Mouse (Mus musculus) heart, embryonic 14.5 days (tissue): ENCODE results near the gene Xylt1. TPM values are rescaled to one million over a fixed set of nuclear protein-coding genes. Genes with fewer than 3 reads are reported as not detected.

Experiments
- ATAC-seq: fragments of 200-750 bp; cut with Nextera tagmentation; 2 replicates; pipeline ENCODE4 v1.8.0; 2017; ENCODE audit warnings: low read depth, moderate TSS enrichment; ENCODE audit not compliant: insufficient number of reproducible peaks, insufficient read depth, low FRiP score
- H3K27ac ChIP-seq, 2 experiments: fragments of 200-500 bp in 1 of 2; fragments of 300-500 bp in 1 of 2; sonication (generic) in 1 of 2; replicated peaks in 1 of 2; 2 replicates each; pipeline ENCODE4 v1.5.1; 2012 to 2014; ENCODE audit warnings: low read depth in 2 of 2, low read length in 2 of 2, control low read depth in 1 of 2, mild to moderate bottlenecking in 1 of 2, mixed read lengths in 1 of 2; ENCODE audit not compliant: control insufficient read depth in 1 of 2, insufficient read depth in 1 of 2
- H3K27me3 ChIP-seq: fragments of 300-500 bp; sonication (generic); 2 replicates; pipeline ENCODE4 v1.6.1; 2014; ENCODE audit warnings: mild to moderate bottlenecking, low read length, control low read depth; ENCODE audit not compliant: control insufficient read depth, insufficient read depth
- H3K36me3 ChIP-seq: fragments of 300-500 bp; sonication (generic); 2 replicates; pipeline ENCODE4 v1.6.1; 2014; ENCODE audit warnings: mild to moderate bottlenecking, control low read depth, low read length, mixed read lengths; ENCODE audit not compliant: control insufficient read depth, insufficient read depth
- H3K4me1 ChIP-seq, 2 experiments: fragments of 200-500 bp in 1 of 2; fragments of 300-500 bp in 1 of 2; sonication (generic) in 1 of 2; 2 replicates each; pipeline ENCODE4 v1.6.1; 2012 to 2014; ENCODE audit warnings: low read length in 2 of 2, control low read depth in 1 of 2, mixed read lengths in 1 of 2; ENCODE audit not compliant: control insufficient read depth in 2 of 2, insufficient read depth in 2 of 2
- H3K4me2 ChIP-seq: fragments of 300-500 bp; sonication (generic); 2 replicates; pipeline ENCODE4 v1.6.1; 2014; ENCODE audit warnings: mild to moderate bottlenecking, low read length
- H3K4me3 ChIP-seq, 2 experiments: fragments of 200-500 bp in 1 of 2; fragments of 300-500 bp in 1 of 2; sonication (generic) in 1 of 2; 2 replicates each; pipeline ENCODE4 v1.5.1; 2012 to 2014; ENCODE audit warnings: low read length in 2 of 2, mild to moderate bottlenecking in 2 of 2, control low read depth in 1 of 2, low read depth in 1 of 2, moderate library complexity in 1 of 2; ENCODE audit not compliant: control insufficient read depth in 1 of 2, insufficient read depth in 1 of 2
- H3K9ac ChIP-seq: fragments of 300-500 bp; sonication (generic); 2 replicates; pipeline ENCODE4 v1.6.1; 2014; ENCODE audit warnings: mild to moderate bottlenecking, low read length
- H3K9me3 ChIP-seq: fragments of 300-500 bp; sonication (generic); 2 replicates; pipeline ENCODE4 v1.6.1; 2016; ENCODE audit warnings: low read length, control low read depth; ENCODE audit not compliant: control insufficient read depth
- WGBS: fragments of 180-500 bp; shearing (Covaris S2); extraction: QIAGEN DNeasy Blood & Tissue Kit; methylation state at CpG from one replicate; pipeline ENCODE4 v1.1.7; 2014; 5-methylcytosine and 5-hydroxymethylcytosine counted together
- polyA plus RNA-seq: library from polyadenylated mRNA; unstranded; fragments of >200 nt; fragmentation: Nextera tagmentation; extraction: Ambion mirVana; gene quantifications from 2 replicates; pipeline ENCODE4 v1.2.1, GENCODE M21; 2014

Gene Xylt1
- polyA plus RNA-seq, 1 experiment from 2014 or later: 2.0 TPM

DNA sequence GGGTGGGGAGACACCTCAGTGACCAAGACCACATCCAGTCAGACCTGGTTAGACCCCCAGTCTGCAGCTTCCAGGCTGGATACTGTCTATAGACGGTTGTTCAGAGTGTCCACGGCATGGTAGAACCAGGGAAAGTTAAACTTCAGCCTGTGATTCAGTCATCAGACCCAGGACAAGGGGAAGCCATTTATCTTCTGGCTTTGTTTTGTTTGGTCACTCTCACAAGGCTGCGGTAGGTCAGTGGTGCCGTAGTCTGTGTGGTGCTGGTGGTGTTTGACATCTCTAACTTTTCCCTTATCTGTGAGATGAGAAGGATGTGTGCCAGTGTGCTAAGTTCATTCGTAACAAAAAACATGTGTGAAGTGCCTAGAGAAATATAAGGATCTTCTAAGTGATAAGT is 152.4 kb downstream of the Xylt1 start:
- no peaks in the 10 kb centered on the region for H3K9me3 ChIP-seq
- no peaks in the 10 kb centered on the region for H3K27me3 ChIP-seq
- no peak overlapping the region for H3K27ac ChIP-seq
- no peak overlapping the region for H3K4me3 ChIP-seq
- H3K4me1 ChIP-seq: peaks cover 2 to 10% of the 10 kb centered on the region in 2 experiments; a peak in 3 of 4 replicates
- ATAC-seq: no peak
- WGBS: 67% methylated on average over 5 of the region's 5 CpGs
- no peak overlapping the region for H3K9ac ChIP-seq
- no peak overlapping the region for H3K4me2 ChIP-seq
- H3K36me3 ChIP-seq: no peaks in the 10 kb centered on the region

DNA sequence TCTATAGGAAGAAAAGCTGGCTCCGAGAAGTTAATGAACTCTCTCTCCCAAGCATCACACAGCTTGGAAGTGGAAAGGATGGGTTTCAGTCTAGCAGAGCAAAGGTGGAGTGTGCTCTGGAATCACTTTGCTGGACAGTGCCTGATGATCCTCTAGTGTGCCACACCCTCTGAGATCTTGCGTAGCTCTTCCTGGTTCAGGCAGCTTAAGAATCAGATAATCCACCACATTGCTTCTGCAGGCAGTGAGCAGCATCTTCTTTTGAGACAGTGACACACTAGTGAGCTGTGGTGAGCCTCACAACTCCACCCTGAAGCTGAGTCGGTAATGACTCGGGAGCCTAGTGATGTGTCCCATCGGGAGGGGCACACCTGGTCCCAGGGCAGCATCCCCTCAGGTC is 159.2 kb downstream of the Xylt1 start:
- H3K9ac ChIP-seq: no peak overlapping the region
- H3K36me3 ChIP-seq: no peaks in the 10 kb centered on the region
- H3K4me3 ChIP-seq: no peak overlapping the region
- ATAC-seq: no peak
- no peak overlapping the region for H3K27ac ChIP-seq
- peaks cover 10 to 12% of the 10 kb centered on the region in 2 experiments for H3K4me1 ChIP-seq
- H3K27me3 ChIP-seq: no peaks in the 10 kb centered on the region
- no peaks in the 10 kb centered on the region for H3K9me3 ChIP-seq
- no peak overlapping the region for H3K4me2 ChIP-seq
- 64% methylated on average over 5 of the region's 5 CpGs for WGBS

DNA sequence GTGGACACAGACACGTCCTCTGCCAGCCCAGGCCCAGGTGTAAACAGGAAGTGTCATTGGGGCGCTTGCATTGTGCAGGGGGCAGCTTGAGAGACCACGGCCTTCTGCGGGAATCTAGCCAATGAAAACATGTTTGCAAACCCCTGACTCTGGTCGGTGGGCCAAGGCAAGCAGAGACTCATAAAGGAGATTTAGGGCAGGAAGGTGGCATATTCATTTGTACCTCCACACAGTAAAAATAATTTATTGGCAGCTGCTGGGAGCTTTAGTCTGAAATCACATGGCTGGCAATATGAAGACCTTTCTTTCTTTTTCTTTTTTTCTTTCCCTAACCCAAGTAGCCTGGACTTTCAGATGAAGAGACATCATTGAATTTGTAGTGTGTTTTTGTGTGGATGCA is 159.6 kb downstream of the Xylt1 start:
- 51% methylated on average over 5 of the region's 5 CpGs for WGBS
- Histone ChIP-seq H3K36me3 (no peaks in the 10 kb centered on the region), H3K27ac (no peak overlapping the region), H3K27me3 (no peaks in the 10 kb centered on the region), H3K4me3 (no peak overlapping the region), H3K4me2 (no peak overlapping the region), H3K4me1 (peaks cover 10 to 12% of the 10 kb centered on the region in 2 experiments), H3K9me3 (no peaks in the 10 kb centered on the region), H3K9ac (no peak overlapping the region)
- no peak for ATAC-seq

- H3K4me3 ChIP-seq: no peak overlapping the region
- H3K9me3 ChIP-seq: no peaks in the 10 kb centered on the region
- no peak overlapping the region for H3K27ac ChIP-seq
- H3K27me3 ChIP-seq: no peaks in the 10 kb centered on the region
- 40% methylated on average over 1 of the region's 1 CpGs for WGBS
- ATAC-seq: no peak
- no peaks in the 10 kb centered on the region for H3K36me3 ChIP-seq
- no peak overlapping the region for H3K4me2 ChIP-seq
- peaks cover 10 to 12% of the 10 kb centered on the region in 2 experiments for H3K4me1 ChIP-seq
- no peak overlapping the region for H3K9ac ChIP-seq
These were observed 160.3 kb downstream of the Xylt1 start for GRCm38 (mm10) chr7:117541056-117541455.

DNA sequence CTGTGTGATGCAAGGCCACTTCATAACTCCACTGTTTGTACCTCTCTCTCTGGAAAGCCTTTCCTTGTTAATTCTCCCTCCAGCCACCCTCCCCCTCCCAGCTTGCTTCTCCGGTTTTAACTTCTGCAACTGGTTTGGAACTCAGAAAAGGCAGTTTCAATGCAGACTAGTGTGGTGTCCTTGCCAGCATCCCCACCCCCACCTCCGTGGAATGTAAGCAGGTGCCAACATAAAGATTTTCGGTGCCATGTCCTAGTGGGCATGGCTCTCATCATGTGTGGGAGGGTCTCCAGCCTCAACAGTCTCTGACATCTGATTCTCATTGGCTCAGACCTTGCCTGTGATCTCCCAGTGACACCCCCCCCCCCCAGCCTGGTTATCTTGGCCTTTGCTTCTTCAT is 160.9 kb downstream of the Xylt1 start:
- Histone ChIP-seq H3K4me2 (no peak overlapping the region), H3K9me3 (no peaks in the 10 kb centered on the region), H3K27ac (no peak overlapping the region), H3K4me3 (no peak overlapping the region), H3K36me3 (no peaks in the 10 kb centered on the region), H3K4me1 (peaks cover 10 to 12% of the 10 kb centered on the region in 2 experiments), H3K9ac (no peak overlapping the region), H3K27me3 (no peaks in the 10 kb centered on the region)
- WGBS: 53% methylated on average over 3 of the region's 3 CpGs
- ATAC-seq: 0 out of 2 replicates have a peak, but pooled peaks have one; percentile 23

- Histone ChIP-seq H3K9ac (no peak overlapping the region), H3K27me3 (no peaks in the 10 kb centered on the region), H3K4me2 (no peak overlapping the region), H3K9me3 (no peaks in the 10 kb centered on the region), H3K27ac (no peak overlapping the region), H3K36me3 (no peaks in the 10 kb centered on the region), H3K4me1 (peaks cover 10 to 12% of the 10 kb centered on the region in 2 experiments), H3K4me3 (no peak overlapping the region)
- ATAC-seq: no peak
- 68% methylated on average over 8 of the region's 8 CpGs for WGBS
These were observed 162.3 kb downstream of the Xylt1 start for GRCm38 (mm10) chr7:117543041-117543440.

DNA sequence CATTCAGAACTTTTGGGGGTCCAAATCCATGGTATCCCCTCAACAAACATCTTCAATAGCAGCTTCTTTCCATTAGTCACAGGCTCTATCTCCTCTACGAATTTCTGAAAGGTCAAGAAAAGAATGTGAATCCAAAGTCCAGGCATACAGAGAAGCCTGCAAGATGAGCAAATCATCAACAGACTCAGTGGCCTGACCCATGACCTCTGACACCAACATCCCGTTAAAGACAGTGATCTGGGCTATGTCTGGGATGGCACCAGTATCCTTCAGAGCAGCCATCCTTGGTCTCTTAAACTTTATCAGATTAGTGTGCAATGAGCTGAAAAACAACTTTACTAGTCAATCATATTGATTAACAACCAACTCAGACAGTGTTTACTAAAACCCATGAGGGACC is 163.3 kb downstream of the Xylt1 start:
- no peak for ATAC-seq

DNA sequence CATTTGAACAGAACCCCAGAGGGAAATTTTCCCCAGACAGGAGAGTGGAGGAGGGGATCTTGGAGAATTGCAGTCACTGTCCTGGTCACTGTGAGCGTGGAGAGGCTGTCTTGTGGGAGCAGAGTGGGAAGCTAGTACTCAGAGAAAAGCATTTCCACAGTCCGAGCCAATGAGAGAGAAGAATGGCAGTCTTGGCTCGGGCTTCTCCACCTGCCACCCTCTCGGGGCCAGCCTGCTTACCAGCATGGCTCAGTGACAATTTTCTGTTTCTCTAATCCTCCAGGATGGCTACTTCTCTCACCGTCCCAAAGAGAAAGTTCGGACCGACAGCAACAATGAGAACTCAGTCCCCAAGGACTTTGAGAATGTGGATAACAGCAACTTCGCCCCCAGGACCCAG is 167.5 kb downstream of the Xylt1 start:
- H3K4me1 ChIP-seq: peaks cover 0 to 5% of the 10 kb centered on the region in 2 experiments; a peak in 1 of 4 replicates
- no peak overlapping the region for H3K27ac ChIP-seq
- H3K9me3 ChIP-seq: no peaks in the 10 kb centered on the region
- no peak for ATAC-seq
- H3K36me3 ChIP-seq: no peaks in the 10 kb centered on the region
- no peak overlapping the region for H3K4me3 ChIP-seq
- no peak overlapping the region for H3K9ac ChIP-seq
- no peak overlapping the region for H3K4me2 ChIP-seq
- 74% methylated on average over 8 of the region's 8 CpGs for WGBS
- no peaks in the 10 kb centered on the region for H3K27me3 ChIP-seq

More for the DNA sequence above, 163.3 kb downstream of the Xylt1 start:
- H3K36me3 ChIP-seq: no peaks in the 10 kb centered on the region
- no peak overlapping the region for H3K9ac ChIP-seq
- no peak overlapping the region for H3K4me3 ChIP-seq
- no peaks in the 10 kb centered on the region for H3K9me3 ChIP-seq
- peaks cover 10 to 12% of the 10 kb centered on the region in 2 experiments for H3K4me1 ChIP-seq
- H3K4me2 ChIP-seq: no peak overlapping the region
- no peak overlapping the region for H3K27ac ChIP-seq
- 45% methylated on average over 2 of the region's 2 CpGs for WGBS
- H3K27me3 ChIP-seq: no peaks in the 10 kb centered on the region
